In genomic region chr8:121609916-121610315, GRCm38 (mm10) we compare ENCODE assay signal across 22 mouse cellular contexts. TPM values are rescaled to one million over a fixed set of nuclear protein-coding genes. Genes with fewer than 3 reads are reported as not detected.
DNase-seq lines count a peak whose midpoint lies in the region; ATAC-seq and TF ChIP-seq lines count a peak whose summit lies in the region.
"Had no signal": no experiment of that assay in that cellular context is flagged by ENCODE, and none has a peak within 500 bp of the region (broad histone marks: within the 10 kb centered on the region; RNA-seq: fewer than 3 reads in every experiment).

No protein-coding gene starts in this region.

- no peak overlapping the region for H3K4me3 ChIP-seq in cerebellum, adult 2 months (replicated peaks; ENCODE audit: insufficient read depth, low read depth, low read length)
- H3K4me3 ChIP-seq in layer of hippocampus, adult 2 months = no peak overlapping the region

- no peak for TF ChIP-seq POLR2A in cerebellum, adult 2 months (IDR thresholded peaks at IDR 0.05; ENCODE audit: borderline replicate concordance, insufficient read depth, low read length)

- TF ChIP-seq CTCF in cerebellum, adult 2 months (IDR thresholded peaks at IDR 0.05; ENCODE audit: borderline replicate concordance, insufficient read depth, low read depth, low read length) = no peak
- no peak for TF ChIP-seq CTCF in layer of hippocampus, adult 2 months (conservative IDR thresholded peaks at IDR 0.05)

- no peak overlapping the region for H3K27ac ChIP-seq in cerebellum, adult 2 months (ENCODE audit: insufficient read depth, low read length)
- peak overlapping the region; percentile 14; the same call in 1 of the 2 replicates for H3K27ac ChIP-seq in layer of hippocampus, adult 2 months

- ATAC-seq in cerebellum, adult (ENCODE audit: insufficient number of reproducible peaks, low FRiP score, low TSS enrichment) = no peak
- ATAC-seq: activated CD4-positive, CD25-positive, alpha-beta regulatory T cell, adult 4 months; CD4-positive, CD25-positive, alpha-beta regulatory T cell, adult 4 months; Patski had no signal

- DNase-seq in cerebellum, adult 18-20 months = peak; percentile 45 to 50
- DNase-seq in cerebellum, adult 2 months = peak; percentile 51 to 63
- no peak for DNase-seq in cerebellum, adult 11-12 months
- DNase-seq in layer of hippocampus, adult 2 months (ENCODE audit: low spot score in 2 of 2) = no peak
- DNase-seq in layer of hippocampus, postnatal 10 days (ENCODE audit: low spot score in 2 of 2) = no peak
- DNase-seq: adrenal gland, adult 2 months; adrenal gland, adult 8-10 months; adrenal gland, postnatal 10 days; adrenal gland, postnatal 14 days; adrenal gland, postnatal 25 days; adrenal gland, postnatal 36 days; B cell, adult 2 months; cerebellum, adult 11 months; cerebellum, adult 8-10 months; cerebellum, adult 9-10 months; cerebellum, adult 9-11 months had no signal

- WGBS in cerebellum, adult 2 months = 26% methylated on average over 11 of the region's 11 CpGs

- peaks cover 54% of the 10 kb centered on the region for H3K4me1 ChIP-seq in cerebellum, adult 2 months (ENCODE audit: control insufficient read depth, insufficient read depth, low read length)

- H3K27me3 ChIP-seq in cerebellum, adult 2 months (ENCODE audit: control insufficient read depth, insufficient read depth, low read length) = no peaks in the 10 kb centered on the region
- H3K27me3 ChIP-seq: Patski had no signal

RNA-seq across cellular contexts. Expression of gene Map1lc3b, which starts 19.8 kb away (rescaled TPM):
- 138 and 154 TPM in 2 replicates for polyA plus RNA-seq in cerebellum, adult 2 months (2012; rRNA removed)
- 100 to 1,000 TPM; 166 to 172 TPM for total RNA-seq in layer of hippocampus, adult 2 months (2021)
- total RNA-seq in layer of hippocampus, postnatal 10 days (2021) = 100 to 1,000 TPM; 142 to 149 TPM

RNA-seq across cellular contexts. Expression of gene Fbxo31, which starts 31.3 kb away (rescaled TPM):
- 64.2 and 67.9 TPM in 2 replicates for polyA plus RNA-seq in cerebellum, adult 2 months (2012; rRNA removed)
- 100 to 1,000 TPM; 110 to 116 TPM for total RNA-seq in layer of hippocampus, adult 2 months (2021)
- total RNA-seq in layer of hippocampus, postnatal 10 days (2021) = 10 to 100 TPM; 88.4 to 95.5 TPM

RNA-seq across cellular contexts. Expression of gene Zcchc14, which starts 42.8 kb away (rescaled TPM):
- 37.0 and 41.0 TPM in 2 replicates for polyA plus RNA-seq in cerebellum, adult 2 months (2012; rRNA removed)
- 10 to 100 TPM; 92.5 to 93.2 TPM for total RNA-seq in layer of hippocampus, adult 2 months (2021)
- 10 to 100 TPM; 93.9 to 95.2 TPM for total RNA-seq in layer of hippocampus, postnatal 10 days (2021)
- total RNA-seq: CH12.LX had no signal
- polyA plus RNA-seq: G1E had no signal

Comparison
In these comparisons a context has a peak if more than half of its experiments do, and no peak if none do; other contexts are left out.
1. DNase-seq: peak in cerebellum, adult 18-20 months (2 of 2) and cerebellum, adult 2 months (2 of 2); none in cerebellum, adult 11-12 months (single experiment), layer of hippocampus, adult 2 months (0 of 2) and layer of hippocampus, postnatal 10 days (0 of 2).